Mouse (Mus musculus) frontal cortex, adult 2 months (tissue): ENCODE measurements around the gene C1s1. TPM values are rescaled to one million over a fixed set of nuclear protein-coding genes. Genes with fewer than 3 reads are reported as not detected.

Source experiments
- polyA plus RNA-seq: library from polyadenylated mRNA; depleted of rRNA; stranded (reverse); fragments of >200 nt; gene quantifications from 2 replicates; pipeline ENCODE4 v1.2.3, GENCODE M21; 2012; rRNA removed

C1s1 gene
- polyA plus RNA-seq, 1 experiment: 1.6 TPM

Other genes with a start within 250 kb of the C1s1 start
- 0.42 and 0.58 TPM in 2 replicates for gene Cd163, start 237.7 kb downstream of the C1s1 start, polyA plus RNA-seq
- 55.4 and 62.0 TPM in 2 replicates for gene Pex5, start 127.3 kb downstream of the C1s1 start, polyA plus RNA-seq
- gene Clstn3, start 77.6 kb downstream of the C1s1 start, polyA plus RNA-seq: 202 and 206 TPM in 2 replicates
- 0.19 and 0.36 TPM in 2 replicates for gene C1rl, start 49.2 kb downstream of the C1s1 start, polyA plus RNA-seq
- gene C1ra, start 30.0 kb downstream of the C1s1 start, polyA plus RNA-seq: 0.97 and 1.1 TPM in 2 replicates
- gene C1rb, start 27.9 kb upstream of the C1s1 start, polyA plus RNA-seq: not detected in 2 replicates
- gene C1s2, start 93.7 kb upstream of the C1s1 start, polyA plus RNA-seq: 0.59 and 0.62 TPM in 2 replicates
- gene Lpcat3, start 120.7 kb upstream of the C1s1 start, polyA plus RNA-seq: 43.0 and 45.9 TPM in 2 replicates
- gene Emg1, start 169.8 kb upstream of the C1s1 start, polyA plus RNA-seq: 62.4 and 68.0 TPM in 2 replicates
- gene Phb2, start 170.0 kb upstream of the C1s1 start, polyA plus RNA-seq: 107 and 108 TPM in 2 replicates
- gene Ptpn6, start 196.4 kb upstream of the C1s1 start, polyA plus RNA-seq: 5.1 and 7.1 TPM in 2 replicates
- 383 and 401 TPM in 2 replicates for gene Grcc10, start 199.0 kb upstream of the C1s1 start, polyA plus RNA-seq
- not detected in 2 replicates for gene Gm45234, start 213.7 kb upstream of the C1s1 start, polyA plus RNA-seq
- gene Atn1, start 214.2 kb upstream of the C1s1 start, polyA plus RNA-seq: 75.6 and 84.2 TPM in 2 replicates
- gene Eno2, start 227.3 kb upstream of the C1s1 start, polyA plus RNA-seq: 822 and 850 TPM in 2 replicates
- gene Lrrc23, start 237.4 kb upstream of the C1s1 start, polyA plus RNA-seq: 5.0 and 7.6 TPM in 2 replicates